Mouse (Mus musculus): ENCODE measurements at regions not wholly inside any gene's neighbourhood (a gene's known extent, or its start where the extent isn't known, plus 50 kb on each side); places are given as distances from the start of the nearest gene placed in this dataset.
A peak's percentile ranks its signal among the peaks of the same experiment; 100 is the strongest.
"Not testable (repeated sequence)": the region's sequence is repeated elsewhere in the genome, so short reads cannot be mapped to it uniquely, and the experiment has no call there.

- DNase-seq (ENCODE audit: low spot score in 2 of 2) = no peak
Measured at GRCm38 (mm10) chr12:45597904-45598570, 523.5 kb upstream of the Stxbp6 start.

GRCm38 (mm10) chr12:45594689-45595088, 520.2 kb upstream of the Stxbp6 start:
- no peak for DNase-seq (ENCODE audit: low spot score in 2 of 2)

DNA sequence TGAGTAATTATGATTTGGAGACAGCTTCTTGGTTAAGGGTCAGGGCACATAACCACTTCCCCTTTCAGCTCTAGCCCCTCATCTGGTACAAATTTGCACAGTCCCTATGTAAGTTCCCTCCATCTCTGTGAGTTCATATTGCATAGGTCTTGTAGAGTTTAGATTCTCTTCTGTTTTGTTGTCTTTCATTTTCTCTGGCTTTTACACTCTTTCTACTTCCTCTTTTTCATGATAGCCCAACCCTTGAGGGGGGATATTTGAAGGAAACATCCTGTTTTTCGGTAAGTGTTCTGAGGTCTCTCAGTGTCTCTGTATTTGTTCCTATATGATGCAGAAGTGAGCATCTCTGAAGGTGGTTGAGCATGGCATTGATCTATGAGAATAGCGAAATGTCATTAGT, 515.7 kb upstream of the Stxbp6 start:
- no peak for DNase-seq (ENCODE audit: low spot score in 2 of 2)

DNA sequence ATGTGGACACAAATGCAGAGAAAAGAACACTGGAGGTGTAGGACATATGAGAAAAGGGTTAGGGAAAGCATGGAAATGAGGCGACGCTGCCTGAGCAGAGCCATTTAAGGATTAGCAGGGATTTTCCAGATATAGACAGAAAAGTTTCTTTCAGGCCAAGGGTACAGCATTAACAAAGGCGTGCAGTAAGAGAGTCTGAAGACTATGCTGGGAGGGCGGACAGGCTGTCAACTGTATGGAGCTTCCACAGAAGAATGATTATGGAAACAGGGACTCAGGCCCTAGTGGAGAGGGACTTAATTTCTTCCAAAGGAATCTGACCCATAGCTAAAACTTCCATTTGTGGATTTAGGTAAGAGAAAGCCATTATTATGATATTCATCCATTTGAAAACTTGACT, 511.3 kb upstream of the Stxbp6 start:
- DNase-seq (ENCODE audit: low spot score in 2 of 2) = no peak

DNA sequence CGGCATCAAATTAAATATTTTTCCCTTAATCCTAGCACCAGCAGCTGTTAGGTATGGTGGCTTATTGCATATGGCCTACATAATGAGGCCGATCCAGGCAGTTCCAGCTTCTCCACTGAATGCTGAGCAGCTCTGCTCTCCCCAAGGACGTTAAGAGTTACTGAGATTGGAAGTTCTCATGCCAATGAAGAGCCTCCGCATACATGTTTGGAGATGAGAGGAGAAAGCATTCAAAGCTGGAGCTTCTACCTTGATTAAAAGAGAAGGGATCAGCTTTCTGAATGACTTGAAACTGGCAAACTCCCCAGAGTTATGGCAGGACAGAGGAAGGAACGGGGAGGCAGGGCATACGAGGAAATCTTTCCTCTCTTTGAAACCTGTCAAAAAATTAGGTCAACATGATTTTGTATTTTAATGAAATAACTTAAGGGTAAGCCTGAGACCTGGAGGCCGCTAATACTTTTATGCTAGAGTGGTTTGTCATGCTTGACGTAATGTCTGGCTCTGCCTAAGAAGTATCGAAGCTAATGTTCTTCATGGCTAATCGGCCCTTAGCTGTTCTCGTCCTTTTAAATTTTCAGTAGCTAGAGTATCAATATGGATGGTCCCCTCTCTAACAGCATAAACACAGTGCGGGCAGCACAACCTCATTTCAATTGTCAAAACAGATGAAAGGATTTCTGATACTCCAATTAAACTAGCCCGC, 489.0 kb upstream of the Stxbp6 start:
- DNase-seq (ENCODE audit: low spot score in 2 of 2) = no peak

GRCm38 (mm10) chr12:45562637-45563220, 488.2 kb upstream of the Stxbp6 start:
- DNase-seq (ENCODE audit: low spot score in 2 of 2) = no peak

DNA sequence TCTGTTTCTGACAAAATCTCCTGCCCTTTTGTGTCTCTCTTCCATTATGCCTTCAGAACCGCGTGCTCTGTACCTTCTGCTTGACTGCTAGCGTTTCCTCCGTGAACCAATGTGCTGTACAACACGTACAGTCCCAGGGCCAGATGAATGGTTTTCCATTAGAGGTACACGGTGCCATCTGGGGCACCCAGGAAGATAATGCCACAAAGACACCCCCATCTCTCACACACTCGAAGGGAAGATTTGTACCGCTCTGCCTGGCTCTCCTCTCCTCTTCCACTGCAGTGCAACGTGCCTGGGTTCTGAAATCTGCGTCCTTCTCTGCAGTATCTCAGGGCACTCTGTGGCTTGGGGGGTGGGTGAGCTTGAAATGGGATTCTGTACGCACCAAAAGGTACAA, 487.4 kb upstream of the Stxbp6 start:
- DNase-seq (ENCODE audit: low spot score in 2 of 2) = no peak

DNA sequence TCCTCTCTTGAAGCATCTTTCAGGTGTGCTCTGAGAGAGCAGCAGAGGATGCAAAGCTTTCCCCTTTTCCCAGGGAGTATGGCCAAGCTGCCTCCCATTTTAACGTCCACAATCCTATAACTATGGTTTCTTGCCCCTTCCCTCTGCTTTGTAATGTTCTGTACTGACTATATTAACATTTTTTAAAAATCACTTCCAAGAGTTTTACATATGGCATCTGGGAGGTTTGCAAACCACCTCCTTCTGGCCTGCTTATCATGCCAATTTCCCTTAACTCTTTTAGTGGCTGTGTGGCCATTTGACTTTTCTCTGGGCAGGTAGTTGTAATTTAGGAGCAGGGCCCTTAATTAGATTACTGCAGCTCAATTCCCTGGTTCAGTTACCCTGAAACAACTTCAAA, 486.9 kb upstream of the Stxbp6 start:
- DNase-seq (ENCODE audit: low spot score in 2 of 2) = no peak

- not testable (repeated sequence) for DNase-seq (ENCODE audit: low spot score in 2 of 2)
Measured at GRCm38 (mm10) chr12:45549906-45550305, 475.4 kb upstream of the Stxbp6 start.

GRCm38 (mm10) chr12:45519554-45519953, 445.0 kb upstream of the Stxbp6 start:
- DNase-seq (ENCODE audit: low spot score in 2 of 2) = no peak

DNA sequence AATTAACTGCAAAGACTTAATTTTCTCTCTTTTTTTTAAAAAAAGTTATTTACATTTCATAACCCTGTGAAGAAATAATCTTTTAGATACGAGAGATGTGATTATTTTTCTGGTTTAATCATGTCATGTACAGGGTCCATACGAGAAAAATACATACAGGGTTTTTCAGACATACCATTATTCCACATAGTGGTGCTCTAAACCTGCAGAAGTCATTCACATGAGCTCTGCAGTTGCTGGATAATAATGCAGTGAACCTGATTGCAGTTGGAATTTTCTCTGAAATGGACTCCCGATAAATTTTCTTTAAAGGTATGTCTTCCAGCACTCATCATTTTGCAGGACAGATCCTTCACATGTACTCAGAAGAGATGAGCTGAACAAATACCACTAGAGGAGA, 439.9 kb upstream of the Stxbp6 start:
- no peak for DNase-seq (ENCODE audit: low spot score in 2 of 2)

DNA sequence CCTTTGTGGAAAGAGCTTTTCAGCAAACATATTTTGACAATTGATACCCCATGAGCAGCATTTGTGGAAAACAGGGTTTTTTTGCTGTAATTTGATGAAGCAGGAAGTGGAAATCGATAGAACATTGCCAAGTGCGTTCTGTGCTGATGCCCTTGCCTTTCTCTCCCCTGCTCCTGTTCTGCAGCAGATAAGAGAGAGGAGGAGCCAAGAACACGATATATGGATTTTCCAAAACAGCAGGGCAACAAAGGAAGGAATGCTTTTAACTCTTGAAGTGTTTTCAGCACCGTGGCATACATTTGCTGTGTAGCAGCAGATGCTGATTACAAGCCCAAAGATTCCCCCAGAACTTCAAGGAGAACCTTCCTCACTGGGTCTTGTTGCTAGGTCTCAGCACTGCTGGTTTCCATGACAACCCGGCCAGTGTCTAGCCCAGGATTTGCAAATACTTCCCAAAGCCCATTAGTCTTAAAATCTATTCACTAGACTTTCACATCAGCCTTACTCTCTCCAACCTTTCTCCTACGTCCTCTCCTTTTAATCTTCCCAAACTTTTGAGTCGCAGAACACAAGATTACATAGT, 433.0 kb upstream of the Stxbp6 start:
- DNase-seq (ENCODE audit: low spot score in 2 of 2) = no peak

DNA sequence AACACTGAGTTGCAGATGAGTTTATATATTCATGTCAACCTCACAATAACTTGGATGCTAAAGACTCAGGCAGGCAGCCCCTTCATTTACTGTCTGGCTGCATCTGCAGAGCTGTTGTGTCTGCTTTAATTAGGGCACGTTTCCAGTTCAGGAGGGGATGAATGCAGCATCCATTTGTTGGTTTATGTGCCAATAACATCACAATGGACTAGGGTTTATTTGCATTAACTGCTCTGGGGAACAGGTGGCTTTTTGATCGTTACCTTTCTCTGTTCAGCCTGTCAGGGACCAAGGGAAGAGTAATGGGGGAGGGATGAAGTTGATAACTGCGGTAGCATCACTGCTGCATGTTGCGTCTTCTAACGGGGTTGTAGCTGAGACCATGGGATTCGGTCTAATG, 425.3 kb upstream of the Stxbp6 start:
- DNase-seq (ENCODE audit: low spot score in 2 of 2) = no peak

GRCm38 (mm10) chr12:45498230-45498629, 423.7 kb upstream of the Stxbp6 start:
- DNase-seq (ENCODE audit: low spot score in 2 of 2) = no peak

DNA sequence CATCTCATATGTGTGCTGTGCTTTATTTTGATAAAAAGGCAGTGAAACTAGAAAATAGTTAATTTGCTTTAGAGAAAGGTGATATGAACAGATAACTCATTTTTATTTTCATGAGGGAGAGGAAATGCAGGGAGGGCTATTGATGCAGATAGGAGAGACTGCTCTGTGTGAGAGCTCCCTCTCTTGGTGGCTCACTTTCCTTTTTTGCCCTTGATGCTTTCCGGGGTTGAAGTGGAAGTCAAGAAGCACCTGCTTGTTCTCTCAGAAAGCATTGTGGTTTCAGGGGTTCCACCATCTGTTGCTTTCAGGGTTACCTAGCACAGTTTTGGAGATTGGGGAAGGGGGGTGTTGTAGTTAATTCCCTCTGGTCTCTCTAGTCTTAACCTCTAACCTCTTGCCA, 414.5 kb upstream of the Stxbp6 start:
- no peak for DNase-seq (ENCODE audit: low spot score in 2 of 2)

DNA sequence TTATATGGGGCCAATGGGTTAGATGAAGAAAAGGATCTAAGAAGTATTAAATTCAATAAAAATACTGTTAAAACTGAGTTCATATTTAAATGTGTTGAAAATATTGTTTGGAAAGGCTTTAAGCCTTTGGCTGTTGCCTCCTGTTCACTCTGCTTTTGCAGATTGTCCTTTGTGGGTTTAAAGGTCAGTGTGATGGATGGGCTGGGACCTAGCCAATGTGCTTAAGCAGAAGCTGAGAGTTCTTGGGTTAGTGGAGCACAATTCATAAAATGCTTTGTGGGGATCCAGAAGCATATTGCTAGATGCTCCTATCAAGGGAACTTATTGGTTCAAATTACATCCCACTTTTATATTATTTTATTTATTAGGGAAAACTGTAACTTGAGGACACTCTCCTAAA, 402.4 kb upstream of the Stxbp6 start:
- no peak for DNase-seq (ENCODE audit: low spot score in 2 of 2)

GRCm38 (mm10) chr12:45468093-45468492, 393.6 kb upstream of the Stxbp6 start:
- no peak for DNase-seq (ENCODE audit: low spot score in 2 of 2)

- peak; percentile 18 to 64 for DNase-seq (ENCODE audit: low spot score in 2 of 2)
Measured at GRCm38 (mm10) chr12:45467058-45467457, 392.5 kb upstream of the Stxbp6 start.

DNA sequence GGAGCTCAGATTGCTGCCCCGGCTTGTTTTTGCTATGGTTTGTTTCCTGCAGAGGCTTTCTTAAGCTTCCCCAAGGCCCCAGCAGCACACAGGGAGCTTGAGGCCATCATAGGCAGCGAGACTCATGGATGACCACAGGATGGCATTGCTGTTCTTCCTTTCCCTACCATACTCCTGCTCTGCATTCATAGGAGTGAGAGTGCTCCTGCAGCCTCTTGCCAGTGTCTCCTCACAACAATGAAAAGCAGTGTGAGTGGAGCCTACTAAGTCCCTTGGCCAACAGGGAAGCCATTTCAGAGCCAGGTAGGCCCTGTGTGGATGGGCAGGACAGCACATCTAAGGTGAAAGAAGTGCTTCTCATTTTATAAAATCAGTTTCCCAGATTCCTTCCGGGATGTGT, 391.6 kb upstream of the Stxbp6 start:
- peak in 1 of 2 experiments; percentile 26 for DNase-seq (ENCODE audit: low spot score in 2 of 2)

GRCm38 (mm10) chr12:45464952-45465351, 390.4 kb upstream of the Stxbp6 start:
- DNase-seq (ENCODE audit: low spot score in 2 of 2) = no peak

DNA sequence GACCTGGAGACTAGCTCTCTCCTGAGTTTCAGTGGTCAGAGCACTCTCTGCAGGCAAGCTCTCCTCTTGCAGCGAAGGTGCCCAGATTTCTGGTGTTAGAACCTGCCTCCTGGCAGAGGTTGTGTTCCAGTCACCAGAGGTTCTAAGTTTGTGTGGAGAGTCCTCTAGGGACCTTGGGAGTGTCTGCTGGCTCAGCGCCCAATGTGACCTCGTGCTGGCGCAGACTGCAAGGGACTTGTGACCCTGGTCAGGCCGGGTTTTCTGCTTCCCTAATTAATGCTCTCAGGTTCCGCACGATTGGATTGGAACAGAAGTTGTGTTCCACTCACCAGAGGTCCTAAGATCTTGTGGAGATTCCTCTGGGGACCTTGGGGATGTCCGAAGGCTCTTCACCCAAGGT, 384.2 kb upstream of the Stxbp6 start:
- DNase-seq (ENCODE audit: low spot score in 2 of 2) = not testable (repeated sequence)

DNA sequence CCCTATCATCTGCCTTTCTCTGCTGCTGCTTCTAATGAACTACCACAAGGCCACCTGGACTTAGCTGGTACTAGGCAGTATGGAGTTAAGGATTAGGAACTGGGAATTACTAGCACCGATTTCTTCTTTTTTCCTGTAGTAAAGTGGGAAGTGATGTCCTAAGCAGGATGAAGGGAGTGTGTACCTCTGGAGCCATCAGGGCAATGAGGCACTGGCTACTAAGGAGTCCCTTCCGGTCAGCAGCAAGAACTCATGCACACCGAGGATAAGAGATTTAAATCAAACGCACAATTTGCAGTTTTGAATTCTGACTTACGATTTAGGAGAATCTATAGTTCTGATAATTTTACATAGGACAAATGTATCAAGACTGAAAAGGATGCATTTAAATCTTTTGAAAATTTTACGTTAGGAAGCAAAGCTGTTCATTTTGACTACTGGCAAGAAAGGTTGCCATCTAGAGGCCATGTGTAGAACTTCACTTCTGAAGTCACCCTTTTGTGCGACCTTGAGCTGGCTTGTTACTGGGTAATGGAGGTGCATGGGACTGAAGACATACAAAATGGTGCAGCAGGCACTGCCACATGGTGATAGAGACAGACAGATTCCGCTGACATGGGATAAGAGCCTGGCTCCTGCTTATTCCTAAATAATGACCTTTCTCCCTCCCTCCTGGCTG, 369.1 kb upstream of the Stxbp6 start:
- DNase-seq (ENCODE audit: low spot score in 2 of 2) = no peak

Data from gastrocnemius, postnatal 4 days (tissue).